Comparison of ENCODE assay signal across 13 mouse cellular contexts in genomic region chr3:41552777-41553548, GRCm38 (mm10). TPM values are rescaled to one million over a fixed set of nuclear protein-coding genes. Genes with fewer than 3 reads are reported as not detected.
A peak's percentile ranks its signal among the peaks of the same experiment; 100 is the strongest.
DNase-seq lines count a peak whose midpoint lies in the region; ATAC-seq and TF ChIP-seq lines count a peak whose summit lies in the region.
"Had no signal": no experiment of that assay in that cellular context is flagged by ENCODE, and none has a peak within 500 bp of the region (broad histone marks: within the 10 kb centered on the region; RNA-seq: fewer than 3 reads in every experiment).

No protein-coding gene starts in this region.

- H3K27ac ChIP-seq in testis, adult 2 months (ENCODE audit: control insufficient read depth, insufficient read depth, low read depth, low read length), result peak overlapping the region; percentile 44; the same call in 1 of the 2 replicates
- H3K27ac ChIP-seq in liver, embryonic 14.5 days, result no peak overlapping the region
- H3K27ac ChIP-seq: hindbrain, embryonic 13.5 days had no signal

- ATAC-seq in liver, embryonic 14.5 days (ENCODE audit: insufficient read depth), result 0 out of 2 replicates have a peak, but pooled peaks have one; percentile 32

- H3K27me3 ChIP-seq in testis, adult 2 months (ENCODE audit: control insufficient read depth, insufficient read depth, low read length), result no peaks in the 10 kb centered on the region
- no peaks in the 10 kb centered on the region for H3K27me3 ChIP-seq in liver, embryonic 14.5 days (ENCODE audit: control insufficient read depth, insufficient read depth, low read length)
- H3K27me3 ChIP-seq: hindbrain, embryonic 13.5 days had no signal

- H3K4me1 ChIP-seq in testis, adult 2 months (ENCODE audit: control insufficient read depth, insufficient read depth, low read length), result peaks cover 17% of the 10 kb centered on the region
- peaks cover 15 to 25% of the 10 kb centered on the region in 2 experiments for H3K4me1 ChIP-seq in liver, embryonic 14.5 days (replicated peaks; ENCODE audit: control insufficient read depth in 2 of 2, insufficient read depth in 2 of 2, low read length in 1 of 2)
- H3K4me1 ChIP-seq: hindbrain, embryonic 13.5 days had no signal

- no peak for TF ChIP-seq POLR2A in testis, adult 2 months (IDR thresholded peaks at IDR 0.05; ENCODE audit: control insufficient read depth, low read depth, low read length)

- H3K4me2 ChIP-seq in liver, embryonic 14.5 days (ENCODE audit: low read depth), result peak overlapping the region; percentile 6
- H3K4me2 ChIP-seq: hindbrain, embryonic 13.5 days had no signal

- WGBS in liver, embryonic 14.5 days (ENCODE audit: insufficient replicate concordance), result 19% methylated on average over 11 of the region's 11 CpGs

- TF ChIP-seq CTCF in testis, adult 2 months (IDR thresholded peaks at IDR 0.05; ENCODE audit: control insufficient read depth, insufficient read depth, insufficient replicate concordance, low read depth, low read length), result no peak
- no peak for TF ChIP-seq CTCF in liver, embryonic 14.5 days (IDR thresholded peaks at IDR 0.05; ENCODE audit: low read depth)

- no peak overlapping the region for H3K9ac ChIP-seq in liver, embryonic 14.5 days (replicated peaks)
- H3K9ac ChIP-seq: hindbrain, embryonic 13.5 days had no signal

- no peak for TF ChIP-seq EP300 in liver, embryonic 14.5 days (IDR thresholded peaks at IDR 0.05; ENCODE audit: low read depth)

- peak; percentile 56 for DNase-seq in adrenal gland, adult 2 months
- DNase-seq in adrenal gland, postnatal 14 days, result no peak
- DNase-seq in testis, postnatal 10 days (ENCODE audit: low spot score), result no peak
- DNase-seq in liver, embryonic 14.5 days (ENCODE audit: low read depth in 3 of 3, low spot score in 3 of 3), result peak in 1 of 3 experiments; percentile 38
- no peak for DNase-seq in cerebellum, adult 18-20 months
- DNase-seq in frontal cortex, postnatal 25 days (ENCODE audit: low spot score in 2 of 2), result no peak
- DNase-seq in gastrocnemius, postnatal 36 days, result no peak
- DNase-seq: adrenal gland, postnatal 25 days; cerebellum, adult 2 months; kidney, adult 9 months; left cerebral cortex, postnatal 4 days had no signal

- no peaks in the 10 kb centered on the region for H3K36me3 ChIP-seq in testis, adult 2 months (ENCODE audit: control insufficient read depth, insufficient read depth, low read length)
- H3K36me3 ChIP-seq in liver, embryonic 14.5 days (replicated peaks; ENCODE audit: control insufficient read depth, insufficient read depth, low read depth), result no peaks in the 10 kb centered on the region
- H3K36me3 ChIP-seq: hindbrain, embryonic 13.5 days had no signal

- no peak overlapping the region for H3K4me3 ChIP-seq in testis, adult 2 months (ENCODE audit: control insufficient read depth, low read depth, low read length)
- no peak overlapping the region for H3K4me3 ChIP-seq in liver, embryonic 14.5 days (ENCODE audit: insufficient read depth in 1 of 2, low read depth in 2 of 2, low read length in 2 of 2)
- H3K4me3 ChIP-seq: hindbrain, embryonic 13.5 days had no signal

- no peaks in the 10 kb centered on the region for H3K9me3 ChIP-seq in liver, embryonic 14.5 days (ENCODE audit: control insufficient read depth, low read length)
- H3K9me3 ChIP-seq: hindbrain, embryonic 13.5 days had no signal

- intact Hi-C loops in gastrocnemius, postnatal 36 days (cut with DNase I), result no loop called here

RNA-seq across cellular contexts. Expression of gene Jade1, which starts 2.6 kb away (rescaled TPM):
- 10 to 100 TPM; 33.2 to 58.2 TPM for total RNA-seq in adrenal gland, adult 2 months (2021)
- polyA plus RNA-seq in adrenal gland, adult 2 months (2012; rRNA removed), result 21.4 and 64.9 TPM in 2 replicates
- 42.8 and 43.5 TPM in 2 replicates for total RNA-seq in adrenal gland, postnatal 14 days (2021)
- polyA plus RNA-seq in testis, adult 2 months (2012; rRNA removed), result 7.8 and 9.1 TPM in 2 replicates
- 2.6 and 4.5 TPM in 2 replicates for polyA plus RNA-seq in liver, embryonic 14.5 days (2012; rRNA removed)
- polyA plus RNA-seq in liver, embryonic 14.5 days (2014; fragmentation: Nextera tagmentation; extraction: Ambion mirVana), result 6.1 and 7.8 TPM in 2 replicates
- total RNA-seq in gastrocnemius, postnatal 36 days (2021), result 10 to 100 TPM; 21.3 to 25.4 TPM
